Mouse (Mus musculus): ENCODE results near the gene Rspo1.
"Not testable (repeated sequence)": the region's sequence is repeated elsewhere in the genome, so short reads cannot be mapped to it uniquely, and the experiment has no call there.

The Rspo1 gene

DNA sequence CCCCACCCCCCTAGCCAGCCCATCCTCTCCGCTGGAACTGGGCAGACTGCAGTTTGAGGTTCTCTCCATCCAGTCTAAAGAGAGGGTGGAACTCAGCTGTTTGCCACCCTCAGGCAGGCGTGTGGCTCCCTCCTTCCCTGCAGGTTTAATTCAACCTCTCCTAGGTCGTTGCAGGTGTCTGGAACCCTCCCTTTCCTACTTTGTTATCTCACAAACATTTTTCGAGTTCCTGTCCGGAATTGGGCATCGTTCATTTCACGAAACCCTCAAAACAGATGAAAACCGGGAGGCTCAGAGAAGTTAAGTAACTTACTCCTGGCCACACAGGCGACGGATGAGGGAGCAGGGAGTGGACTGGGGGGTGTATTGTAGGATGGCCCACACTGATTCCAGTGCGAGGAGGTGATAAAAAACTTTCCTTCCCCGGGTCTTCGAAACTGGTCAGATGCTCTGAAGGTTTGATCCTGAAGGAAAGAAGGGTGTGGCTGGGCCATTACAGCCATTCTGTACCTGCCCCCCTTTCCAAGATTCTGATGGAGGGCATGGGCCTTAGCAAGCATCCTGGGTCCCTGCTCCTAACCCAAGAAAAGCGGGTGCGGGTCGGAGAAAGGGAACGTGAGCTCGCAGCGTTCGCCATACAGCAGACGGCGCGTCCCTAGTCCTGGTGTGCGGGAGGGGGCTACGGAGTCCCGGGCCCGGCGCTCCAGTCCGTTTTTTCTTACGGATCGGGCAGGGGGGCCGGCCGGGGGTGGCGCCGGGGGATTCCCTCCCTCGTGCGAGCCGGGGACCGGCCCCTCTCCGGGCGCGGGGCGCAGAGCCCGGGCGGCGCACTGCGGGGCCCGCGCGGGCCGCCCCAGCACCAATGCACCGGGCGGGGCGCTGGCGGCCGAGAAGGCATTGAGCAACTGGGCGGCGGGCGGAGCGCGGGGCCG lies at the start of gene Rspo1:
TSS of gene Rspo1 (plus strand) at position 760 of the 932 bp plus-strand sequence.
- peak; percentile 50 for DNase-seq (ENCODE audit: low read depth, low spot score)

DNA sequence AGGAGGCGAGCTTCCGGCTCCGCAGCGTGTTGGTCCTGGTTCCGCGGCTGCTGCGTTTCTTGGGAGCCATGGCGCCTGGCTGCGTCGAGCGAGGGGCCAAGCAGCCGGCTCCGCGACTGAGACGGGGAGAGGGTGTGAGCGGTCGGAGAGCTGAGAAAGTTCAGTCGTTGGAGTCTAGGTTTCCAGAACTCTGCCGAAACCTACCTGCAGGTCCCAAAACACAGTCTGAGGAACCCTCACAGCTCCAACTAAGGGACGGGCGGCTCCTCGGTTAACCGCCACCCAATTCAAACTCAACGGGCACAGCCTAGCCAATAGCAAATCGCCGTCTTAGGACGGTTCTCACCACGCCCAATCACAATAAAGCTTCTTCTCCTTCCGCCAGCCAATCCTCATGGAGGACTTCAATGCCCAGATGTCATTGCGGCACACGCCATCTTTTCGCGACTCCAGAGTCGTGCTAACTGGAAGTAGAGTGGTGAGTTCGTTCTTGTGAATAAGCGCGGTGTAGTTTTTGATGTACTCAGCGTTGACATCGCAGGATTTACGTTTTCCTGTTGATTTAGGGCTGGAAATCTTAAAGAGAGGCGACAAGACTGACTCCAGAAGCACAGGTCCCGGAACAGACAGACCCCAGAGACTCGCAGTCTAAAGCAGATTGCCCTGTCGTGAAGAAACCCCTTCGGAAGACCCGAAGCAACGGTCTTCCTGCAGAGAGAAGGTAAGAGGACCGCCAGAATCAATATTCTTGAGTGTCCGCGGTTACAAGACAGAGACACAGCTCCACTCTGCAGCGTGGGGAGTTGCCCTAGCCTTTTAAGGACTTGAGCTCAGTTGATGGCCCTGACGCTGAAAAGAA lies 49.4 kb upstream of the Rspo1 start, which contains the start of gene 9930104L06Rik:
TSS of gene 9930104L06Rik (plus strand) at position 436 of the 859 bp plus-strand sequence.
- peak; percentile 99 for DNase-seq (ENCODE audit: low read depth, low spot score)

DNA sequence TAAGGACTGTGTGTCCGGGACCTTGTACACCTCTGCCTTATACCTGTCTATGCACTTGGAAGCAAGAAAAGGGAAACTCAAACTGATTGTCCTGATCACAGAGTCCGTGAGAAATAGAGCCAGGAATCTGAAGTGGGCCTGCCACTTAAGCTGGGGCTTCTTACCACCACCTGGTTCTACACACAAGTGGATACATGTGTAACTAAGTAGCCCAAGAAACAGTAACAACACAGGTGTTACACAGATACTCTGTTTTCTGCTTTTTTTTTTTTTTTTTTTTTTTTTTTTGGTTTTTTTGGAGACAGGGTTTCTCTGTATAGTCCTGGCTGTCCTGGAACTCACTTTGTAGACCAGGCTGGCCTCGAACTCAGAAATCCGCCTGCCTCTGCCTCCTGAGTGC lies 47.0 kb upstream of the Rspo1 start, which contains the start of gene Cdca8:
TSS of gene Cdca8 (minus strand) at position 101 of the 400 bp plus-strand sequence.
- DNase-seq (ENCODE audit: low read depth, low spot score), result not testable (repeated sequence)

DNA sequence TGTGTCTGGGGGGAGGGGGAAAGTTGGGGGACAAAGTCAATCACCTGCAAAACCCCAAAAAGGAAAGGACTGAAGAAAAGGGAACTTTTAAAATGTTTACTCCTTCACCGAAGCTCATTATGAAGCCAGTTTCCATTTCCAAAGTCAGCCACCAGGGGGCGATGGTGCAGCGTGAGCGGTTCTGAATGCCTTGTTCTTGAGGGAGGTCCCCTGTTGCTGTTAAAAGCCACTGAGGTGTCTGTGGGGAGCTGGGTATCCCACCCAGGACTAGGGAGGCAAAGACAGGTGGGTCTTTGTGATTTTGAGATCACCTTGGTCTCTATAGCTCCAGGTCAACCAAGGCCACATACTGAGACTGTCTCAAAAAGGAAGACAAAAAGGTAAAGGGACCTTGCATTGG lies 43.2 kb upstream of the Rspo1 start:
- DNase-seq (ENCODE audit: low read depth, low spot score), result peak; percentile 79

DNA sequence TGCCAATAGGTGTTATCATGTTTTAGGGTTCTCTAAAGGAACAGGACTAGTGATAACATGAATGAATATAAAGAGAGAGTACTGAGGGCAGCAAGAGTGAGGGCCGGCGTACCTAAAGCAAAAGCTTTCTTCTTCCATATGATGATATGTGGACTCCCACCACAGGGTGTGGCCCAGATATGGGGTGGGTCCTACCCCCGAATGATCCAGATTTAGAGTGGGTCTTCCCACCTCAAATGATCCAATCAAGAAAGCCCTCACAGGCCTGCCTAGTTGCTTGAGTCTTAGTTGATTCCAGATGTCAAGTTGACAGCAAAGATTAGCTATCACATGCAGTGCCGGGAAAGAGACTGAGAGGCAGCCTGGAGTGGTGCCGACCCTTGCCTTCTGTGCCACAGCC lies 42.4 kb upstream of the Rspo1 start:
- no peak for DNase-seq (ENCODE audit: low read depth, low spot score)

DNA sequence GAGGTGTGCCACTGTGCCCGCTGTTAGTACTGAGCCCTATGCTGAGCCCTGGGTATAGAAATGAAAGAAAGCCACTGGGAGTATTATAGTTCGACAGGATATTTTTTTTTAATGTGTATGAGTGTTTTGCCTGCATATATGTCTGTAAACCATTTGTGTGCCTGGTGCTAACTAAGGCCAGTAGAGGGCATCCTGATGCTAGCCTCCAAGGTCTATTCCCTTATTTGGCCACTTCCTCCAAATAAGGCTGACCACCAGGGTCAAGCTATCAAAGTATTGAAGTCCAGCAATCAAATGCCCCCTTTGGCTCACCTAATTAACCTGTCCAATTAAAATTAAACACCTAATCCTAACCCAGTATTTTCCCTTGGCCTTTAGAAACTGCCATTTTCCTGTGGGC lies 41.3 kb upstream of the Rspo1 start:
- no peak for DNase-seq (ENCODE audit: low read depth, low spot score)

DNA sequence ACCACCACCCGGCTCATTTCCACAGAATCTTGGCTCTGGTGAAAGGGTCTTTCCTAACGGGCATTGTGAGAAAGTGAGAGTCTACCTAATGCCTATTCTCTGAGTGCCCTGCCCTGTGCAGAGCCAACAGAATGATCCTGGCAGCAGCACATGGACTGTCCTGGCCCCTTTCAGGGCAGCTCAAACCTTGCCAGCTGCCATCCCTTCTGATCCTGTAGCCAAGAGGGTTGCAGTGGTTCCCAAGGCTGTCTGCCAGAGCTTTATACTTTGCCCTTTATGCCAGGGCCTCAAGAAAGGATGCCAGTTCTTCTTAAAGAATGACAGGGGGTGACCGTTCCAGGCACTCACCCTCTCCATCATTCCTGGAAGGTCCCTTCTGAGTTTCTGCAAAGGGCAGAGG lies 36.7 kb upstream of the Rspo1 start:
- DNase-seq (ENCODE audit: low read depth, low spot score), result no peak

DNA sequence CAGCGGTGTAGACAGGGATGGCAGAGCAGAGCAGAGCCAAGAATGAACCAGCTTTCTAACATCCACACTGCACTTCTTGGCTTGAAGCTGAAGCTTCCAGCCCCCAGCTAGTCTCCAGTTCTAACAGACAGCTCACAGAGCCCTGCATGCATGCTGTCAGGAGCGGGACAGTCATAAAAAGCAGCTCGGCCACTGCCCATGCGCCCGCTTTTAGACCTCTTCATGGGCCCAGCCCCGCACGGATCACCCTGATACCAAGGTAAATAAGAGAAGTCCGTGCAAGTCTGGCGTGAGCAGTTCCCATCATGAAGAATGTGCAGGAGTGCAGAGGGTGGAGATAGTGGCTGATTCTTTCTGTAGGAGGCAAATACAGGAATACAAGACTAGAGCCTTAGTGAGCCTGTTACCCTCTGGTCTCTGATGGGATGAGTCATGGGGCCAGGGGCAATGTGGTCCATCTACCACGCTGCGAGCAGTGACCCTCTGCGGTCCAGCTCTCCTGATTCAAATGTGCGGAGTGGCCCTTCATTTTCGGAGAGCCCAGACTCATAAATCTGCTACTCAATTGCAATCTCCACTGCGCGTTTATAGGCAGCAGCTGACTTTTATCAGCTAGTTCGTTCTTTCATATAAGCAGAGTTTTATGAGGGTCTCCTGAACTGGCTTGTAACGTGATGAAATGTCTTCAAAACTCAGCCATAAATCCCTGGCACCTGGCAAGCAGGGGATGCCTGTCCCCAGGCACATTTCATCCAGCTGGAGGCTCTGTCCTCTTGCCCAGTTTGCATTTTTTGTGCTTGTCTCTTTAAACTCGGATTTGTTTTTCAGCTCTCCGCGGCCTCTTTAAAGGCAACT lies 35.8 kb upstream of the Rspo1 start:
- no peak for DNase-seq (ENCODE audit: low read depth, low spot score)

DNA sequence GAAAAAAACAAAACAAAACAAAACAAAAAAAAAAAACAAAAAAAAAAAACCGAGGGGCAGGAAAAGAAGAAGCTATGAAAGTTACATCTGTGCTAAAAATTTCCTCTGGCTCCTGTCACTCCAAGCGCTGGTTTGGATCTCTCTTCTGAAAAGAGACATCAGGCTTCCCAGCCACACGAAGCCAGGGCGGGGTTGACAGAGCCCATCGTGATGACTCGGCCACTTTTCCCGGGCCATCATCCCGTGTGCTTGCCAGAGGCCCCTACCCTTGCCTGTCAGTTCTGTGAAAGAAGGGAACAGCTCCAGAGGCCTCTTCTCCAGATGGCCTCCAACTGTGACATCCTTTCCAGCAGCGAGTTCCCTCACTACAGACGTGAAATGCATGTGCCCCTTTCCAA lies 35.2 kb upstream of the Rspo1 start:
- DNase-seq (ENCODE audit: low read depth, low spot score), result no peak

DNA sequence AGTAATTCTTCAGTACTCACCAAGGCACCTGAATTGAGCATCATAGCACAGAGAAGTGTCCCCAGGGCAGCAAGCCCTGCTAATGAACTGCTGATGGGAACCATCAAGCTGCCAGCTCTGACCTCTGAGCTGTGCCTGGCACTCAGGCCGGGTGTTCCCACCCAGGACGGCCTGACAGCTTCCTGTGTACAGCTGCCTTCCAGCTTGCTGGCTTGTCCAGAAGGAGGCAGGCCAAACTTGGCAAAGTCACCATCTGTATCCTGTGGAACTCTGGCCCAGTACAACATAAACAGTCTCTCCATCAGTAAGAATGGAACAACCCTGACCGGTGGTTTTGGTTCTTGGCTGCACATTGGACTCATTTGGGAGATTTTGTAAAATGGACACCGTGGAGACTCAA lies 32.7 kb upstream of the Rspo1 start:
- DNase-seq (ENCODE audit: low read depth, low spot score), result no peak

DNA sequence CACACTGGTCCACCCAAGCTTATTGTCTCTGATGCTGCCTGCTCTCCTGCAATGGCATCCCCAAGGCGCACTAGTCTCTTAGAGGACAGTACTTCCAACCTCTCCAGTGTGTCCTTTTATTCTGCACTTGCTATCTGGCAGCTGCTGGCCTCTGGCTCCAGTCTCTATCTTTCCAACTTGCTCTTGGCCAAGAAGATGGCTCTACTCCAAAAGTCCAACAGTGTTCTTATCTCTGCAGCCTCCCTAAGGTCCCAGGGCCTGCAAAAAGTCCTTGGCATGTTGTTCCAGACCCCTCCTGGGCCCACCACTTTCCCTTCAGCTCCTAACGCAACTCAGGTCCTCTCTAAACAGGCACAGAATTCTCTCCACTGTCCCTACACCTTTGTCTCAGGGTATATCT lies 28.9 kb upstream of the Rspo1 start:
- DNase-seq (ENCODE audit: low read depth, low spot score), result no peak

DNA sequence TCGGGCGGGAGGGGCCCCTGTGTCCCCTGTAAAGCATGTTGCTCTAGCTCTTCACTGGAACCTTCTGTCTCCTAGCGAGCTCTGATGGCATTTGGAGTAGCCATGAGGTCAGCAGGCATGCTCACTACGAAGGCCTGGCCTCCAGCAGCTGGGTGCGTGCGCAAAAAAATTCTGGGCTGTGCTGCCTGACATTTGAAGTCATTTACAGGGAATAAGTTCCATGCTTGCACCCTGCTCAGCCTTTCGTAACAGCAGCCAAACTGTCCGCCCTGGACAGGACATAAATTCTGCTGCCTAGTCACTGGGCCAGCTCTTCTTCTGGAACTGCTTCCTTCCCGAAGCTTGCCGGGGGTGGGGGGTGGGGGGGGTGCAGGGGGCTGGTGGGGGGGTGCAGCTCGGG lies 27.2 kb upstream of the Rspo1 start:
- DNase-seq (ENCODE audit: low read depth, low spot score), result no peak

DNA sequence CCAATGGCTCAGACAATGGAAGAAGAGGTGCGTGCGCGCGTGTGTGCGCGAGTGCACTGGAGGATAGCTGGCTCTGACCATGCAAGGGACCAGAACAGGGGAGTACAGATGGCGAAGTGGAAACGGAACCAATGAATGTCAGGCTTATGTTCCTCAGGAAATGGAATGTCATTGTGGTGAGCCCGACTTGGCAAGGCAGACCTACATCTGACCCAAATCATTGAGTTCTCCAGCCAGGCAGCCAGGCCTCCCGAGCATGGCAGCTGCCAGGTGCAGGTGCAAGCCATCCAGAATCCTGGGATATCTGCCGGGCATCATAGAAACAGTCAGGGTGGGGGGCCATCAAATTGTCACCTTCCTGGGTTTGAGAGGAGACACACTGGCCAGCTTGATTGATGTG lies 25.3 kb upstream of the Rspo1 start:
- DNase-seq (ENCODE audit: low read depth, low spot score), result no peak

DNA sequence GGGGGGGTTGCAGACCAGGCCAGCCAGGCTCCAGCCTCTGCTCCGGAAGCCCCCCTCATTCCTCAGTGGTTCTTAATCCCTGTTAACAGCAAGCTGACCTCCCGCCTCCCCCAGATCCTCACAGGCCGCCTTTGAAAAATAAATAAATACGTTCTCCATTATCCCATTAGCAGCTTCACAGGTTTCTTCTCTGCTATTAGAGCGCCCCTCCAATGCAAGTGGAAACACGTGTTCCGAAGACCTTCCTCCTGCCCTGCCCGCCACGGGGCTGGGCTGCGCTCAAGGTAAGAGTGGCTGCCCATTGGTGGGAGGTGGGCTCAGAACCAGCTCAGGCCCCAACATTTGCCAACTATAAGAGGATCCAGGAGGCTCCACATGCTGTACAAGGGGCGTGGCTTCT lies 23.7 kb upstream of the Rspo1 start:
- no peak for DNase-seq (ENCODE audit: low read depth, low spot score)

DNA sequence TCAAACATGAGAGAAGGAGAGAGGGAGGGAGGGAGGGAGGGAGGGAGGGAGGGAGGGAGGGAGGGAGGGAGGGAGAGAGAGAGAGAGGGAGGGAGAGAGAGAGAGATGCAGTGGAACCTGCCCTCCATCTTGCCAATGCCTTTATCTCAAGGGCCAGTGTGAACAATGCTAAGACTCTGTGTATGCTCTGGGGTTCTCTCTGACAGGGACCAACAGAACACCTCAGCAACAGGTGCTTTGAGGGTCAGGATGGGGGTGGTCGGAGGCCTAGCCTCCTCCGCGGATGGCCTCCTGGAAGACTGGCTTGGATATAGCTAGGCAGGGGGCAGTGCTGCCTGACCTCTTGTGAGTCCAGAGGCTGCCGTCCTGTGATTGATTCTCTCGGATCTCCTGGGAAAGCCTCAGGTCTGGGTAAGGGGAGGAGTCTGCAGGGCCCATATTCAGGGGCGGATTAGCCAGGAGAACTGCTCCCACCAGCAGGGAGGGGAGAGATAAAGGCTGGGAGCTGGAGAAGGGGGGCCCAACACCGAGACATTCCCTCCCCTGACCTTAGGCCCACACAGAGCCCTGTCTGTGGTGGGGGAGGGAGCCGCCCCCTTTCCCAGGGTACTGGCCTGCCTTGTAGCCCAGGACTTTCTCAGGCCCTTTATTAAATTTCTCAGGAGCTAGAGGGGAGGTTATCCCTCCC lies 21.2 kb upstream of the Rspo1 start:
- DNase-seq (ENCODE audit: low read depth, low spot score), result no peak

DNA sequence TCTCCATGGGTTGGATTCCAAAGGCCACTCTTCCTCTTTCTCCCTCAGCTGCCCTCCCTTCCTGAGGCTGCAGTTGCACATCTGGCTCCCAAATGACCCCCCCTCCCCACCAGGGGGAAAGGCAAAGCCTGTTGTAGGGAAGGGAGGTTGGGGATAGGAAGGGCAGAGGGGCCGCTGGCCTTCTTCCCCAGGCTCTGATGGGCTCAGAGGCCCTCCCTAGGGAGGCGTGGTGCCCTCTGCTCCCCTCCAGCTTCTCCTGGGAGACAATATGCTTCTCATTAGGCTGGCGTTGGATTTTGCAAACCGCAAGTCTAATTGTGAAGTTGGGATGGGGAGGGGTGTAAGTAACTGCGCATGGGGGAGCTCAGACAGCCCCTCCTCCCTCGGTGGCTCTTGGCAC lies 17.5 kb upstream of the Rspo1 start:
- DNase-seq (ENCODE audit: low read depth, low spot score), result no peak

DNA sequence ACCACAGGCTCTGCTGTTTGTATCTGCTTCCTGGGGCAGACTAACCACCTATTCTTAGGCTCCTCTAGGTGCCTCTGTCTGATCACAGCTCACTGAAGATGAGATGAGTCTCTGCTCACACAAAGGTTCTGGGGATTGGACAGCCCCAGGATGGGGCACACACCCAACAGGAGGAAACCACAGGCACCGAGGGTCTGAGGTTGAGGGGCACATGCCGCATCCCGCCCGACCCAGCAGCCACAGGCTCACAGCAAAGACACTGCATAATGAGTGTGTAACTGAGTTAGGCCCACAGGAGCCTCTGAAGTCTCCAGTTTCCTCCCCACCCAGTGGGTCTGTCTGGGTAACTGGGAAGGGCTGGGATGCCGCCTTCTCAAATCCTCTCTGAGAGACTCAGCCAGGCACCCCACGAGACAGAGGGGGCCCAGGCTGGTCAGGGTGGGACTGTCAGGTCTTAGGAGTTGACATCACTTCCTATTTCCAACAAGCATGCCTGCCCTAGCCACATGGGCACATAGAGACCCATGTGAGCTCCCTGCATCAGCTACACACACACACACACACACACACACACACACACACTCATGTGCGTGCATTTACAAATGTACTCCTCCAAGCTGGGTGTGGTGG lies 16.9 kb upstream of the Rspo1 start:
- DNase-seq (ENCODE audit: low read depth, low spot score), result no peak

DNA sequence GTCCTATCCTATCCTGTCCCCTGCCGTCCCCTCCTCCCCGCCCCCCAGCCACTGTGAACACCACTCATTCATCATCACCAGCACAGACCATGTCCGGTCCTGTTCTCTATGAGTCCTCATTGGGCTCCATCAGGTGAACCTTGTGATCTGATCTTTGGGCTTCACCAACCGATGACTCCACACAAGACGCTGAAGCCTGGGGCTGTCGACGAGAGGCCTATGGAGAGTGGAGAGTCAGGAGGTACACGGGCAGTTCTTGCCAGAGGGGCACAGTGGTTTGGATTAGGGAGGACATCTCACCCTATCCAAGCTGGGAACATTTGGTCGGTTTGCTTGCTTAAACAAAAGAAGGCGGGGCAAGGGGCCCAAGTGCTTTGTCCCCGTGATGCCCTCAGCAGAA lies 16.0 kb upstream of the Rspo1 start:
- DNase-seq (ENCODE audit: low read depth, low spot score), result no peak

DNA sequence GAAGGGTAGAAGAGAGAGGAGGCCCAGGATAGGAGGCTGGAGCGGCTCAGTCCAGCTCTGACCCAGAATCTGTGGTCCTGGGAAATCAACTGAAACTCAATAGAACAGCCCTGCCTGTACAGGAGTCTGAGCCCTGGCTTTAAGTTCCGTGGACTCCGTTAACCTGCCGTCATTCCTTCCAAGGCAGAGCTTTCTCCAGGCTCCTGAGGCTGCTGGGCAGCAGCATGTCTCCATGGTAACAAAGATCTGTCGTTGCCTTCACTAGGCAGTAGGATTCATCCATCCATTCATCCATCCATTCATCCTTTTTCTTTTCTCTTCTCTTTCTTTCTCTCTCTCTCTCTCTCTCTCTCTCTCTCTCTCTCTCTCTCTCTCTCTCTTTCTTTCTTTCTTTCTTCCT lies 15.6 kb upstream of the Rspo1 start:
- DNase-seq (ENCODE audit: low read depth, low spot score), result no peak

DNA sequence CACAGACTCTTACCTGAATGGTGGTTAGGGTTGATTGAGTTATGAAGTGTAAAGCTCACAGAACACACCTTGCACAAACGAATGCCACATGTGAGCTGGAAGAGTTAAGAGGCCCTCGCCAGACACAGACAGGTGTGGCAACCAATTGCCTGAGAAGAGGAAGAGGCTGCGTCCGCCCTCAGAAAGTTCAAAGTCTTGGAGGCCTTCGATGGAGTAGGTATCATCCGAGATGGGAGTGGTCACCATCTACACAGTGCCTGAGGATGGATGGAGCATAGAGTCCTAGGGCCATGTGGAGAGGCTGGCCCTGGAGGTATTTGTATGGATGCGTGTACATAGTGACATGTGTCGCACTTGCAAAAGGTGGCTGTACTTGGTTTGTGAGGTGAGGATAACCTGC lies 15.1 kb upstream of the Rspo1 start:
- no peak for DNase-seq (ENCODE audit: low read depth, low spot score)
